Mouse (Mus musculus) lung, embryonic 16.5 days (tissue): ENCODE measurements around the gene Cyp2b10. TPM values are rescaled to one million over a fixed set of nuclear protein-coding genes. Genes with fewer than 3 reads are reported as not detected.
"Not testable (repeated sequence)": the region's sequence is repeated elsewhere in the genome, so short reads cannot be mapped to it uniquely, and the experiment has no call there.

Experiments used
- ATAC-seq: fragments of 200-750 bp; cut with Nextera tagmentation; 2 replicates; pipeline ENCODE4 v1.8.0; 2017; ENCODE audit warnings: low read depth, mild to moderate bottlenecking, moderate library complexity
- H3K27ac ChIP-seq: fragments of 300-500 bp; sonication (generic); 2 replicates; pipeline ENCODE4 v1.5.1; 2014; ENCODE audit warnings: mild to moderate bottlenecking, control low read depth, low read length
- H3K27me3 ChIP-seq: fragments of 300-500 bp; sonication (generic); 2 replicates; pipeline ENCODE4 v1.6.1; 2014; ENCODE audit warnings: low read depth, low read length, mixed read lengths; ENCODE audit not compliant: control insufficient read depth, insufficient read depth
- H3K36me3 ChIP-seq: fragments of 300-500 bp; sonication (generic); 2 replicates; pipeline ENCODE4 v1.6.1; 2014; ENCODE audit warnings: low read length; ENCODE audit not compliant: control insufficient read depth, insufficient read depth
- H3K4me1 ChIP-seq: fragments of 300-500 bp; sonication (generic); replicated peaks from 2 replicates; pipeline ENCODE4 v1.6.1; 2014; ENCODE audit warnings: low read length, mixed read lengths; ENCODE audit not compliant: control insufficient read depth, insufficient read depth
- H3K4me2 ChIP-seq: fragments of 300-500 bp; sonication (generic); 2 replicates; pipeline ENCODE4 v1.6.1; 2014; ENCODE audit warnings: low read depth, low read length, control low read depth
- H3K4me3 ChIP-seq: fragments of 300-500 bp; sonication (generic); 2 replicates; pipeline ENCODE4 v1.5.1; 2014; ENCODE audit warnings: mild to moderate bottlenecking, low read length, control low read depth
- H3K9ac ChIP-seq: fragments of 300-500 bp; sonication (generic); 2 replicates; pipeline ENCODE4 v1.6.1; 2014; ENCODE audit warnings: low read length, control low read depth
- H3K9me3 ChIP-seq: fragments of 300-500 bp; sonication (generic); 2 replicates; pipeline ENCODE4 v1.6.1; 2016; ENCODE audit warnings: low read length; ENCODE audit not compliant: control insufficient read depth
- whole genome bisulfite sequencing: fragments of 180-500 bp; shearing (Covaris S2); extraction: QIAGEN DNeasy Blood & Tissue Kit; methylation state at CpG from one replicate; pipeline ENCODE4 v1.1.7; 2014; 5-methylcytosine and 5-hydroxymethylcytosine counted together
- polyA plus RNA-seq: library from polyadenylated mRNA; unstranded; fragments of >200 nt; fragmentation: Nextera tagmentation; extraction: Ambion mirVana; gene quantifications from 2 replicates; pipeline ENCODE4 v1.2.1, GENCODE M21; 2015

Cyp2b10 gene
- polyA plus RNA-seq, 1 experiment from 2014 or later = 0.60 TPM

- H3K4me1 ChIP-seq = no peaks in the 10 kb centered on the region
- ATAC-seq = no peak
- peaks cover 3% of the 10 kb centered on the region; the same call in 1 of the 2 replicates for H3K9me3 ChIP-seq
- no peaks in the 10 kb centered on the region for H3K36me3 ChIP-seq
- H3K9ac ChIP-seq = no peak overlapping the region
- H3K27ac ChIP-seq = no peak overlapping the region
- no peak overlapping the region for H3K4me3 ChIP-seq
- no peak overlapping the region for H3K4me2 ChIP-seq
- H3K27me3 ChIP-seq = no peaks in the 10 kb centered on the region
Measured at GRCm38 (mm10) chr7:25872624-25873023, 24.8 kb upstream of the Cyp2b10 start.

GRCm38 (mm10) chr7:25878735-25879134, 18.7 kb upstream of the Cyp2b10 start:
- H3K27ac ChIP-seq = no peak overlapping the region
- ATAC-seq = peak; percentile 70
- WGBS = 32% methylated on average over 6 of the region's 6 CpGs

GRCm38 (mm10) chr7:25880721-25881120, 16.7 kb upstream of the Cyp2b10 start:
- H3K27me3 ChIP-seq, H3K36me3 ChIP-seq, H3K27ac ChIP-seq, H3K4me3 ChIP-seq, H3K9ac ChIP-seq, H3K9me3 ChIP-seq, H3K4me2 ChIP-seq, ATAC-seq, H3K4me1 ChIP-seq: not testable (repeated sequence)
- 21% methylated on average over 7 of the region's 7 CpGs for WGBS

More at GRCm38 (mm10) chr7:25878735-25879134, 18.7 kb upstream of the Cyp2b10 start:
- 0 out of 2 replicates have a peak, but pooled peaks cover 3% of the 10 kb centered on the region for H3K9me3 ChIP-seq
- H3K4me2 ChIP-seq = no peak overlapping the region
- H3K27me3 ChIP-seq = no peaks in the 10 kb centered on the region; the same call in 1 of the 2 replicates
- H3K36me3 ChIP-seq = no peaks in the 10 kb centered on the region
- H3K4me3 ChIP-seq = no peak overlapping the region
- no peaks in the 10 kb centered on the region for H3K4me1 ChIP-seq
- H3K9ac ChIP-seq = no peak overlapping the region

GRCm38 (mm10) chr7:25884272-25884671, 13.1 kb upstream of the Cyp2b10 start:
- Histone ChIP-seq H3K27ac (no peak overlapping the region), H3K9ac (no peak overlapping the region), H3K4me1 (no peaks in the 10 kb centered on the region), H3K4me2 (no peak overlapping the region), H3K27me3 (no peaks in the 10 kb centered on the region; the same call in 1 of the 2 replicates), H3K4me3 (no peak overlapping the region), H3K36me3 (no peaks in the 10 kb centered on the region), H3K9me3 (no peaks in the 10 kb centered on the region)
- WGBS = 83% methylated on average over 1 of the region's 1 CpGs
- no peak for ATAC-seq

- Histone ChIP-seq H3K27ac (no peak overlapping the region), H3K9me3 (no peaks in the 10 kb centered on the region), H3K4me1 (no peaks in the 10 kb centered on the region), H3K36me3 (no peaks in the 10 kb centered on the region), H3K4me3 (no peak overlapping the region), H3K4me2 (no peak overlapping the region), H3K9ac (no peak overlapping the region), H3K27me3 (no peaks in the 10 kb centered on the region)
- no peak for ATAC-seq
- WGBS = 74% methylated on average over 3 of the region's 3 CpGs
Measured at GRCm38 (mm10) chr7:25887758-25888157, 9.7 kb upstream of the Cyp2b10 start.

- H3K36me3 ChIP-seq = no peaks in the 10 kb centered on the region
- no peaks in the 10 kb centered on the region for H3K9me3 ChIP-seq
- no peak overlapping the region for H3K4me2 ChIP-seq
- no peak overlapping the region for H3K27ac ChIP-seq
- H3K9ac ChIP-seq = no peak overlapping the region
- no peaks in the 10 kb centered on the region for H3K27me3 ChIP-seq
- WGBS = 79% methylated on average over 5 of the region's 5 CpGs
- no peaks in the 10 kb centered on the region for H3K4me1 ChIP-seq
- no peak for ATAC-seq
- H3K4me3 ChIP-seq = no peak overlapping the region
Measured at GRCm38 (mm10) chr7:25893159-25893558, 4.3 kb upstream of the Cyp2b10 start.

- no peak overlapping the region for H3K4me2 ChIP-seq
- no peaks in the 10 kb centered on the region for H3K9me3 ChIP-seq
- H3K4me3 ChIP-seq = no peak overlapping the region
- no peak for ATAC-seq
- no peaks in the 10 kb centered on the region for H3K36me3 ChIP-seq
- no peaks in the 10 kb centered on the region for H3K4me1 ChIP-seq
- no peak overlapping the region for H3K9ac ChIP-seq
- 56% methylated on average over 1 of the region's 1 CpGs for WGBS
- no peak overlapping the region for H3K27ac ChIP-seq
- H3K27me3 ChIP-seq = no peaks in the 10 kb centered on the region
Measured at GRCm38 (mm10) chr7:25895162-25895561, 2.3 kb upstream of the Cyp2b10 start.

- 85% methylated on average over 7 of the region's 7 CpGs for WGBS
- no peak overlapping the region for H3K4me2 ChIP-seq
- no peaks in the 10 kb centered on the region for H3K27me3 ChIP-seq
- no peaks in the 10 kb centered on the region for H3K9me3 ChIP-seq
- H3K36me3 ChIP-seq = no peaks in the 10 kb centered on the region
- H3K4me3 ChIP-seq = no peak overlapping the region
- no peak overlapping the region for H3K27ac ChIP-seq
- no peak overlapping the region for H3K9ac ChIP-seq
- no peak for ATAC-seq
- peaks cover 8% of the 10 kb centered on the region for H3K4me1 ChIP-seq
Measured at GRCm38 (mm10) chr7:25898064-25898463, 644 bp downstream of the Cyp2b10 start.

- WGBS = 9% methylated on average over 8 of the region's 8 CpGs
- Histone ChIP-seq H3K27ac (peak overlapping the region; percentile 83), H3K4me1 (peaks cover 13% of the 10 kb centered on the region), H3K4me3 (no peak overlapping the region), H3K27me3 (no peaks in the 10 kb centered on the region), H3K4me2 (no peak overlapping the region), H3K36me3 (no peaks in the 10 kb centered on the region), H3K9me3 (no peaks in the 10 kb centered on the region), H3K9ac (no peak overlapping the region)
- peak; percentile 92 for ATAC-seq
Measured at GRCm38 (mm10) chr7:25902061-25902690, 4.8 kb downstream of the Cyp2b10 start.
